Mouse (Mus musculus) spleen, postnatal 0 days (tissue): ENCODE measurements around the gene Spcs1. TPM values are rescaled to one million over a fixed set of nuclear protein-coding genes. Genes with fewer than 3 reads are reported as not detected.

Source experiments
- polyA plus RNA-seq: library from polyadenylated mRNA; unstranded; fragments of >200 nt; fragmentation: Nextera tagmentation; extraction: Ambion mirVana; gene quantifications from 2 replicates; pipeline ENCODE4 v1.2.1, GENCODE M21; 2015

The Spcs1 gene
- polyA plus RNA-seq = 311 and 313 TPM in 2 replicates

DNA sequence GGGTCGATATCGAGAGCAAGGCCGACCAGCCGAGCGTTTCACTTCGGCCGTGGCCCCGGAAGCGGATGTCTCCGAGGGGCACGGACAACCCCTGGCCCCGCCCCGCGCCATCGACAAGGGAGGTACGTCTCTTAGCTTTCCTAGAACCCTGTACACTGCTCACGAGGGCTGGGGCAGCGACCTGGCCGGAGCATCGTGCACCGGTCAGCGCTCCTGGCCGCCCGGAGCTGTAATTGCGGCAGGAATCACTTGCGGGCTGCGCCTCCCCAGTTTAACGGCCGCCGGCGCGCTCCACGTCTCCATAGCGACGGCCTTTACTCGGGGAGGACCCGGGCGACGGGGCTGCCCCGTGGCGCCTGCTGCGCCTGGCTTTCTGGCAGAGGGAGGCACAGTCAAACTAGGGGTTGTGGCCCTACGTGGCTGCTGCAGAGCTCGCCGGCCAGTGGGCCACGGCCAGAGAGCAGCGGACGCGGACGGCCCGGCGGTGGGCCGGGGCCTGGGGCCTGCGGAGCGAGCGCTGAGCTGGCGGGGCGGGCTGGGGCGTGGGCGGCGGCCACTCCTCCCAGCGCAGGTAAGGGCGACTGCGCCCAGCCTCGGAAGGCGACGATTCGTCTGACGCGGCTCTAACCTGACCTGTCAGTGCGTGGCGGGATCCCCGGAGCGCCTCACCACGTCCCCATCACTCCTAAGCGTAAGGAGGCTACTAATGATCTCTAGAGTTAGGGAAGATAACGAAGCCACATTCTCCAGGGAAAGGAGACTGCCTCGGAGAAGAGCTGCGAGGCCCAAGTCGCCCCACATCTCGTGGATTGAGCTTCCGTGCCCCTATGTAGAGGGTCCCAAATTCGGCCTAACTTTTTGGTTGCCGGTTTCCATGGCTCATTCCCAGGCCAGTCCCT lies at the start of gene Spcs1, which contains the start of gene Glt8d1:
TSS of gene Spcs1 (minus strand) at position 366 of the 899 bp plus-strand sequence.
TSS of gene Glt8d1 (plus strand) at position 94 of the 899 bp plus-strand sequence.

DNA sequence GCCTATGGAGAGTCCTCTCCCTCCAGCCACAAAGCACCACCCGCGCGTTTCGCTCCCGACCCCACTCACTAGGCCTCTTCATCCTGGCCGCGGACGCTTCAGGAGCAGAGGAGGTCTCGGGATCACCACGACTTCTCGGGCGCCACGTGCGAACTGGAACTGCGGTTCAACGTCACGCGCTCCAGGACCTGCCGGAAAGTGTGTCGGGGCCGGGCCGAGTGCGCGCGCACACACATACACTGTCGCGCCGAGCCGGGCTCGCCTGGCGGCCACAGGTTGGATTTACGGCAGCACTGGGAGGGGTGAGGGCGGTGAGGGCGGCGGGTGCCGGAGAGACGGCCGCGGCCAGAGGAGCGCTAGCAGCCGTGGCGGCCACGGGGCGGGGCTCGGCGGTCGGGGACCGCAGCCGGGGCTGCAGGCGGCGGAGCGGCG lies 17.4 kb upstream of the Spcs1 start, which contains the start of the genes Pbrm1 and Gnl3:
TSS of gene Pbrm1 (plus strand) at position 279 of the 432 bp plus-strand sequence.
TSS of gene Gnl3 (minus strand) at position 293 of the 432 bp plus-strand sequence.

DNA sequence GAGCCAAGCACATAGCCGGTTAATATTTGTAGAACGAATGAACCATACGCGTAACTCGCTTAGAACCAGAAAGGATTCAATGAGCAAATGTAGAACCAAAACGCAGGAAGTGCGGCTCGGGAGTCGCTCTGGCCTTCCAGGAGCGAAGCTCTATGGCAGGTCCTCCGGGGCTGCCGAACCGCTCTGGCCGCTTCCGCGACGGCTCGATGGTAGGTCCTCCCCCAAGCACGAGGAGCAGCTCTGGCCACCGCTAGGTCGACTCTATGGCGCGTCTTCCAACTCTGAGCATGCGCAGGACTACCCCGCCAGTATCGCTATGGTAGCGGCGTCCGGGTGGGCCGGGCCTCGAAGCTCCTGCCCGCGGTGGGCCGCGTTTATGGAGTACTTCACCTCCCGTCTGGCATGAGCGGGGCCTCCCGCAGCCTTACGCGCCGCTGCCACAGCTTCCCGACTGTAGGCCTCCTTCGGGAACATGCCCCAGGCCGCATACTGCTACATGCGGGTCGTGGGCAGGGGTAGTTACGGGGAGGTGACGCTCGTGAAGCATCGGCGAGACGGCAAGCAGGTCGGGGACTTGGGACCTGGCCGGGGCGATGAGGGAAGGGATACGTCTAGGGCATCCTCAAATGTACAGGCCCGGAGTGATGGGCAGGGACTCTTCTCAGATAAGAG lies 50.2 kb downstream of the Spcs1 start, which contains the start of gene Nek4:
TSS of gene Nek4 (plus strand) at position 224 of the 672 bp plus-strand sequence.

Other genes starting within 250 kb of the Spcs1 start
- gene Tmem110, start 176.1 kb downstream of the Spcs1 start, polyA plus RNA-seq = 11.7 and 12.6 TPM in 2 replicates
- gene Mustn1, start 122.5 kb downstream of the Spcs1 start, polyA plus RNA-seq = 1.8 and 2.4 TPM in 2 replicates
- 0.12 and 0.29 TPM in 2 replicates for gene Itih4, start 115.2 kb downstream of the Spcs1 start, polyA plus RNA-seq
- gene Itih3, start 77.9 kb downstream of the Spcs1 start, polyA plus RNA-seq = 1.6 and 1.9 TPM in 2 replicates
- 0.05 TPM in 1 of 2 replicates, not detected in the other for gene Itih1, start 58.4 kb downstream of the Spcs1 start, polyA plus RNA-seq
- 2.8 and 4.1 TPM in 2 replicates for gene Nek4, start 50.3 kb downstream of the Spcs1 start, polyA plus RNA-seq
- gene Glt8d1, start 272 bp downstream of the Spcs1 start, polyA plus RNA-seq = 20.8 and 29.2 TPM in 2 replicates
- gene Pbrm1, start 17.5 kb upstream of the Spcs1 start, polyA plus RNA-seq = 64.9 and 65.8 TPM in 2 replicates
- gene Gnl3, start 17.5 kb upstream of the Spcs1 start, polyA plus RNA-seq = 135 and 137 TPM in 2 replicates
- gene Smim4, start 127.3 kb upstream of the Spcs1 start, polyA plus RNA-seq = 136 and 138 TPM in 2 replicates
- gene Nt5dc2, start 129.4 kb upstream of the Spcs1 start, polyA plus RNA-seq = 88.3 and 97.0 TPM in 2 replicates
- 28.7 and 37.1 TPM in 2 replicates for gene Stab1, start 167.0 kb upstream of the Spcs1 start, polyA plus RNA-seq
- gene Tnnc1, start 206.6 kb upstream of the Spcs1 start, polyA plus RNA-seq = 0.53 and 0.75 TPM in 2 replicates
- gene Nisch, start 215.3 kb upstream of the Spcs1 start, polyA plus RNA-seq = 94.1 and 119 TPM in 2 replicates
- 1.1 TPM in 2 replicates for gene Sema3g, start 216.2 kb upstream of the Spcs1 start, polyA plus RNA-seq
- gene Phf7, start 249.6 kb upstream of the Spcs1 start, polyA plus RNA-seq = 12.9 TPM in 2 replicates
- 36.9 TPM in 2 replicates for gene Bap1, start 249.8 kb upstream of the Spcs1 start, polyA plus RNA-seq